ENCODE assay signal across 30 mouse cellular contexts in the genomic region with DNA sequence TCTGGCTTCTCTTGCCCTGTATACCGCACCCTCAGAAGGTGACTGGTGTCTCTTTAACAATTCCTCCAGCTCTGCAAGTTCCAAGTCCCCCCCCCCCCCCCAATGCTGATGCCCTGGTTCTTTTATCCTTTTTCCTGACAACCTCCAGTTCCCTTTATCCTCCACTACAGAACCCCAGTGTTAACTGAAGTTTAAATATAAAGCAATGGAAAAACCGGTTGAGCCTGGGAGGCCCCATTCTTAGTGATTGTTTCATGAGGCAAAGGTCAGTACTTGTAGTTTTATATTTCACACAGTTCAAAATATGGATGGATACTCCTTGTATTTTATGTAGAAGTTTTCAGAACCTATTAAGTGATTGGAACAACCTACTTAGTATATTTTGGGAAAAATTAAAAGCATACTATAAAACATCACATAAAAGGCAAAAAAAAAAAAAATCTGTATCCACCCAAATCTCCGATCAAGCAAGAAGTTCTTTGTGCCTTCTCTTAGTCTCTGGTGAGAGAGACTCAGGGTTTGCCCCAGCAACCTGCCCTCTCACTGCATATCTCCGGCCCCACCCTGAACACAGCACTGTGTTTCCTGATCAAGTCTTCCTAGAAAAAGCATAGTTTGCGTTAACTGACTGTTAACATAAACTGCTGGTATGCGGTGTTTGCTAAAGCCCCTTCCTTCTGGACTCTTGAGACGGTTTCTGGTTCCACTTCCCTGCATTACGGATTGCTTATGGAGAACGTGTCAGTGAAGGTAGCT. TPM values are rescaled to one million over a fixed set of nuclear protein-coding genes. Genes with fewer than 3 reads are reported as not detected.
A peak's percentile ranks its signal among the peaks of the same experiment; 100 is the strongest.
DNase-seq lines count a peak whose midpoint lies in the region; ATAC-seq and TF ChIP-seq lines count a peak whose summit lies in the region.
"Had no signal": no experiment of that assay in that cellular context is flagged by ENCODE, and none has a peak within 500 bp of the region (broad histone marks: within the 10 kb centered on the region; RNA-seq: fewer than 3 reads in every experiment).

No protein-coding gene starts in this region.

- no peak for TF ChIP-seq CTCF in intestine, postnatal 0 days (IDR thresholded peaks at IDR 0.05; ENCODE audit: low read depth)

- intact Hi-C loops in left cerebral cortex, postnatal 10 days (cut with DNase I) = no loop called here

- H3K4me3 ChIP-seq in heart, embryonic 10.5 days = no peak overlapping the region
- no peak overlapping the region for H3K4me3 ChIP-seq in lung, embryonic 16.5 days (ENCODE audit: low read length)
- 0 out of 2 replicates have a peak overlapping the region, but pooled peaks have one; percentile 12 for H3K4me3 ChIP-seq in intestine, postnatal 0 days (ENCODE audit: low read depth, low read length)
- H3K4me3 ChIP-seq: limb, embryonic 13.5 days; liver, embryonic 12.5 days; midbrain, embryonic 13.5 days had no signal

- WGBS in heart, embryonic 10.5 days = 76% methylated on average over 9 of the region's 9 CpGs
- 30% methylated on average over 9 of the region's 9 CpGs for WGBS in lung, embryonic 16.5 days
- 21% methylated on average over 9 of the region's 9 CpGs for whole genome bisulfite sequencing in intestine, postnatal 0 days

- H3K36me3 ChIP-seq in heart, embryonic 10.5 days = no peaks in the 10 kb centered on the region
- H3K36me3 ChIP-seq in lung, embryonic 16.5 days (ENCODE audit: control insufficient read depth, insufficient read depth, low read length) = no peaks in the 10 kb centered on the region
- H3K36me3 ChIP-seq in intestine, postnatal 0 days (ENCODE audit: control insufficient read depth, insufficient read depth) = no peaks in the 10 kb centered on the region
- H3K36me3 ChIP-seq: limb, embryonic 13.5 days; liver, embryonic 12.5 days; midbrain, embryonic 13.5 days had no signal

- H3K27ac ChIP-seq in heart, embryonic 10.5 days = no peak overlapping the region
- H3K27ac ChIP-seq in lung, embryonic 16.5 days (ENCODE audit: low read length) = peak overlapping the region; percentile 72
- H3K27ac ChIP-seq in intestine, postnatal 0 days (ENCODE audit: low read depth, low read length) = peak overlapping the region; percentile 77
- H3K27ac ChIP-seq: hindbrain, postnatal 0 days; limb, embryonic 13.5 days; liver, embryonic 12.5 days; midbrain, embryonic 13.5 days had no signal

- ATAC-seq in lung, embryonic 16.5 days (ENCODE audit: low read depth) = peak; percentile 51; the same call in 1 of the 2 replicates
- peak; percentile 87 for ATAC-seq in intestine, postnatal 0 days
- ATAC-seq: forebrain, postnatal 0 days; hindbrain, postnatal 0 days; liver, embryonic 12.5 days; midbrain, embryonic 13.5 days had no signal

- H3K9ac ChIP-seq in lung, embryonic 16.5 days (ENCODE audit: low read length) = no peak overlapping the region
- H3K9ac ChIP-seq in intestine, postnatal 0 days (ENCODE audit: low read depth, low read length) = 0 out of 2 replicates have a peak overlapping the region, but pooled peaks have one; percentile 13
- H3K9ac ChIP-seq: forebrain, postnatal 0 days; limb, embryonic 13.5 days; liver, embryonic 12.5 days; midbrain, embryonic 13.5 days had no signal

- H3K27me3 ChIP-seq in heart, embryonic 10.5 days (ENCODE audit: insufficient read depth, poor library complexity, severe bottlenecking) = no peaks in the 10 kb centered on the region
- no peaks in the 10 kb centered on the region for H3K27me3 ChIP-seq in lung, embryonic 16.5 days (ENCODE audit: control insufficient read depth, insufficient read depth, low read depth, low read length)
- H3K27me3 ChIP-seq in intestine, postnatal 0 days (replicated peaks; ENCODE audit: control insufficient read depth, insufficient read depth, low read length) = no peaks in the 10 kb centered on the region
- H3K27me3 ChIP-seq: liver, embryonic 12.5 days; midbrain, embryonic 13.5 days had no signal

- peak; percentile 25 for DNase-seq in heart, embryonic 10.5 days (ENCODE audit: low spot score)
- DNase-seq in heart, adult 18-20 months = no peak
- DNase-seq in lung, postnatal 14 days = no peak
- no peak for DNase-seq in left cerebral cortex, postnatal 10 days (ENCODE audit: extremely low spot score in 1 of 2, low spot score in 2 of 2)
- DNase-seq in thymus, postnatal 25 days = no peak
- DNase-seq: adrenal gland, postnatal 25 days; cerebellum, adult 9-10 months; forebrain, postnatal 0 days; gastrocnemius, postnatal 36 days; kidney, adult 8-10 months; kidney, postnatal 25 days; layer of hippocampus, postnatal 36 days; lung, adult 18-20 months; right cerebral cortex, postnatal 14 days had no signal

- H3K4me2 ChIP-seq in lung, embryonic 16.5 days (ENCODE audit: low read depth, low read length) = no peak overlapping the region
- H3K4me2 ChIP-seq in intestine, postnatal 0 days (replicated peaks; ENCODE audit: low read depth) = peak overlapping the region; percentile 45
- H3K4me2 ChIP-seq: limb, embryonic 13.5 days; liver, embryonic 12.5 days; midbrain, embryonic 13.5 days had no signal

- peaks cover 7% of the 10 kb centered on the region; the same call in 1 of the 2 replicates for H3K4me1 ChIP-seq in heart, embryonic 10.5 days
- H3K4me1 ChIP-seq in lung, embryonic 16.5 days (replicated peaks; ENCODE audit: control insufficient read depth, insufficient read depth, low read length) = peaks cover 4% of the 10 kb centered on the region
- peaks cover 5% of the 10 kb centered on the region for H3K4me1 ChIP-seq in intestine, postnatal 0 days (replicated peaks; ENCODE audit: control insufficient read depth, insufficient read depth, low read length)
- H3K4me1 ChIP-seq: liver, embryonic 12.5 days had no signal

- H3K9me3 ChIP-seq in heart, embryonic 10.5 days = no peaks in the 10 kb centered on the region
- no peaks in the 10 kb centered on the region for H3K9me3 ChIP-seq in lung, embryonic 16.5 days (ENCODE audit: control insufficient read depth, low read length)
- H3K9me3 ChIP-seq in intestine, postnatal 0 days (ENCODE audit: control insufficient read depth) = no peaks in the 10 kb centered on the region
- H3K9me3 ChIP-seq: limb, embryonic 13.5 days; liver, embryonic 12.5 days; midbrain, embryonic 13.5 days had no signal

RNA-seq across cellular contexts. Expression of a gene that starts 13.8 kb away (rescaled TPM):
- 27.3 and 28.9 TPM in 2 replicates for polyA plus RNA-seq in heart, embryonic 10.5 days (2016; fragmentation: Nextera tagmentation; extraction: Ambion mirVana)
- total RNA-seq in heart, adult 18-20 months (2021) = 10 to 100 TPM; 76.5 to 79.4 TPM
- polyA plus RNA-seq in lung, embryonic 16.5 days (2015; fragmentation: Nextera tagmentation; extraction: Ambion mirVana) = 184 and 203 TPM in 2 replicates
- 374 and 424 TPM in 2 replicates for polyA plus RNA-seq in intestine, postnatal 0 days (2015; fragmentation: Nextera tagmentation; extraction: Ambion mirVana)
- total RNA-seq in left cerebral cortex, postnatal 10 days (2021) = 10 to 100 TPM; 24.2 to 31.1 TPM

RNA-seq across cellular contexts. Expression of a gene that starts 18.1 kb away (rescaled TPM):
- polyA plus RNA-seq in heart, embryonic 10.5 days (2016; fragmentation: Nextera tagmentation; extraction: Ambion mirVana) = not detected in 2 replicates
- total RNA-seq in heart, adult 18-20 months (2021) = not detected
- polyA plus RNA-seq in lung, embryonic 16.5 days (2015; fragmentation: Nextera tagmentation; extraction: Ambion mirVana) = not detected in 2 replicates
- 4.1 and 5.6 TPM in 2 replicates for polyA plus RNA-seq in intestine, postnatal 0 days (2015; fragmentation: Nextera tagmentation; extraction: Ambion mirVana)
- total RNA-seq in left cerebral cortex, postnatal 10 days (2021) = not detected
- total RNA-seq: adrenal gland, postnatal 25 days; ES-E14; forebrain, postnatal 0 days; hematopoietic stem cell, adult 5-6 weeks; hindbrain, postnatal 0 days; layer of hippocampus, adult 8-10 months; layer of hippocampus, postnatal 36 days; left cerebral cortex, postnatal 25 days; megakaryocyte, adult 5-6 weeks had no signal
- polyA plus RNA-seq: brain, embryonic 14.5 days; forebrain, postnatal 0 days; heart, postnatal 0 days; hindbrain, postnatal 0 days; limb, embryonic 13.5 days; liver, embryonic 12.5 days; midbrain, embryonic 13.5 days; neural tube, embryonic 11.5 days; spleen, adult 2 months had no signal

RNA-seq across cellular contexts. Expression of a gene that starts 22.9 kb away (rescaled TPM):
- 0.30 and 0.43 TPM in 2 replicates for polyA plus RNA-seq in heart, embryonic 10.5 days (2016; fragmentation: Nextera tagmentation; extraction: Ambion mirVana)
- total RNA-seq in heart, adult 18-20 months (2021) = 10 to 100 TPM; 12.5 to 14.1 TPM
- 12.1 and 12.8 TPM in 2 replicates for polyA plus RNA-seq in lung, embryonic 16.5 days (2015; fragmentation: Nextera tagmentation; extraction: Ambion mirVana)
- 8.6 and 8.7 TPM in 2 replicates for polyA plus RNA-seq in intestine, postnatal 0 days (2015; fragmentation: Nextera tagmentation; extraction: Ambion mirVana)
- 1 to 10 TPM; 7.1 to 8.1 TPM for total RNA-seq in left cerebral cortex, postnatal 10 days (2021)
- polyA plus RNA-seq: neural tube, embryonic 11.5 days had no signal

RNA-seq across cellular contexts. Expression of a gene that starts 24.7 kb away (rescaled TPM):
- not detected in 2 replicates for polyA plus RNA-seq in heart, embryonic 10.5 days (2016; fragmentation: Nextera tagmentation; extraction: Ambion mirVana)
- not detected for total RNA-seq in heart, adult 18-20 months (2021)
- polyA plus RNA-seq in lung, embryonic 16.5 days (2015; fragmentation: Nextera tagmentation; extraction: Ambion mirVana) = not detected in 2 replicates
- not detected in 2 replicates for polyA plus RNA-seq in intestine, postnatal 0 days (2015; fragmentation: Nextera tagmentation; extraction: Ambion mirVana)
- total RNA-seq in left cerebral cortex, postnatal 10 days (2021) = not detected
- total RNA-seq: adrenal gland, postnatal 25 days; ES-E14; forebrain, postnatal 0 days; gastrocnemius, postnatal 36 days; hematopoietic stem cell, adult 5-6 weeks; hindbrain, postnatal 0 days; layer of hippocampus, adult 8-10 months; layer of hippocampus, postnatal 36 days; left cerebral cortex, postnatal 25 days had no signal
- polyA plus RNA-seq: brain, embryonic 14.5 days; forebrain, postnatal 0 days; heart, postnatal 0 days; hindbrain, postnatal 0 days; limb, embryonic 13.5 days; liver, embryonic 12.5 days; midbrain, embryonic 13.5 days; neural tube, embryonic 11.5 days; spleen, adult 2 months; thymus, postnatal 0 days had no signal

RNA-seq across cellular contexts. Expression of a gene that starts 27.4 kb away (rescaled TPM):
- polyA plus RNA-seq in heart, embryonic 10.5 days (2016; fragmentation: Nextera tagmentation; extraction: Ambion mirVana) = not detected in 2 replicates
- total RNA-seq in heart, adult 18-20 months (2021) = under 1 TPM in 1 of 2 experiments, not detected in 1; 0.47 TPM
- 0.11 and 0.21 TPM in 2 replicates for polyA plus RNA-seq in lung, embryonic 16.5 days (2015; fragmentation: Nextera tagmentation; extraction: Ambion mirVana)
- polyA plus RNA-seq in intestine, postnatal 0 days (2015; fragmentation: Nextera tagmentation; extraction: Ambion mirVana) = 0.12 TPM in 1 of 2 replicates, not detected in the other
- 1 to 10 TPM in 1 of 2 experiments, under 1 TPM in 1; 0.71 to 2.1 TPM for total RNA-seq in left cerebral cortex, postnatal 10 days (2021)
- total RNA-seq: hematopoietic stem cell, adult 5-6 weeks; hindbrain, postnatal 0 days had no signal
- polyA plus RNA-seq: forebrain, postnatal 0 days; heart, postnatal 0 days; hindbrain, postnatal 0 days; limb, embryonic 13.5 days; liver, embryonic 12.5 days; midbrain, embryonic 13.5 days; neural tube, embryonic 11.5 days had no signal
